Mouse (Mus musculus): ENCODE data around the gene Dthd1. TPM values are rescaled to one million over a fixed set of nuclear protein-coding genes. Genes with fewer than 3 reads are reported as not detected.

Dthd1 gene
- polyA plus RNA-seq, 1 experiment from 2014 or later: not detected

- Histone ChIP-seq H3K9me3 (replicated peaks; ENCODE audit: control insufficient read depth, low read length) (no peaks in the 10 kb centered on the region), H3K4me3 (ENCODE audit: low read depth, low read length) (no peak overlapping the region), H3K9ac (ENCODE audit: low read length) (no peak overlapping the region), H3K27me3 (replicated peaks; ENCODE audit: control insufficient read depth, insufficient read depth, low read length) (no peaks in the 10 kb centered on the region), H3K4me1 (ENCODE audit: control insufficient read depth, insufficient read depth, low read length) (no peaks in the 10 kb centered on the region), H3K4me2 (ENCODE audit: low read length) (no peak overlapping the region), H3K36me3 (ENCODE audit: control insufficient read depth, insufficient read depth, low read length) (no peaks in the 10 kb centered on the region), H3K27ac (ENCODE audit: low read depth, low read length) (no peak overlapping the region)
- ATAC-seq (no peak), DNase-seq (ENCODE audit: low spot score) (no peak)
- 94% methylated on average over 5 of the region's 5 CpGs for WGBS
These were observed 22.6 kb upstream of the Dthd1 start for GRCm38 (mm10) chr5:62790921-62791564.

- H3K4me1 ChIP-seq (ENCODE audit: control insufficient read depth, insufficient read depth, low read length): no peaks in the 10 kb centered on the region
- WGBS: 89% methylated on average over 1 of the region's 1 CpGs
- no peaks in the 10 kb centered on the region for H3K27me3 ChIP-seq (replicated peaks; ENCODE audit: control insufficient read depth, insufficient read depth, low read length)
- H3K4me3 ChIP-seq (ENCODE audit: low read depth, low read length): no peak overlapping the region
- H3K9me3 ChIP-seq (replicated peaks; ENCODE audit: control insufficient read depth, low read length): no peaks in the 10 kb centered on the region
- H3K4me2 ChIP-seq (ENCODE audit: low read length): no peak overlapping the region
- H3K27ac ChIP-seq (ENCODE audit: low read depth, low read length): no peak overlapping the region
- no peaks in the 10 kb centered on the region for H3K36me3 ChIP-seq (ENCODE audit: control insufficient read depth, insufficient read depth, low read length)
- no peak for ATAC-seq
- no peak for DNase-seq (ENCODE audit: low spot score)
- H3K9ac ChIP-seq (ENCODE audit: low read length): no peak overlapping the region
These were observed 20.8 kb upstream of the Dthd1 start for GRCm38 (mm10) chr5:62792776-62793175.

GRCm38 (mm10) chr5:62814072-62814414 is 420 bp downstream of the Dthd1 start:
- Histone ChIP-seq H3K27me3 (replicated peaks; ENCODE audit: control insufficient read depth, insufficient read depth, low read length) (no peaks in the 10 kb centered on the region), H3K4me3 (ENCODE audit: low read depth, low read length) (no peak overlapping the region), H3K4me1 (ENCODE audit: control insufficient read depth, insufficient read depth, low read length) (no peaks in the 10 kb centered on the region), H3K36me3 (ENCODE audit: control insufficient read depth, insufficient read depth, low read length) (no peaks in the 10 kb centered on the region), H3K9ac (ENCODE audit: low read length) (no peak overlapping the region), H3K9me3 (replicated peaks; ENCODE audit: control insufficient read depth, low read length) (no peaks in the 10 kb centered on the region), H3K4me2 (ENCODE audit: low read length) (no peak overlapping the region), H3K27ac (ENCODE audit: low read depth, low read length) (no peak overlapping the region)
- no peak for ATAC-seq
- WGBS: 70% methylated on average over 1 of the region's 1 CpGs
- DNase-seq (ENCODE audit: low spot score): no peak

- no peaks in the 10 kb centered on the region for H3K9me3 ChIP-seq (replicated peaks; ENCODE audit: control insufficient read depth, low read length)
- no peak overlapping the region for H3K27ac ChIP-seq (ENCODE audit: low read depth, low read length)
- H3K27me3 ChIP-seq (replicated peaks; ENCODE audit: control insufficient read depth, insufficient read depth, low read length): no peaks in the 10 kb centered on the region
- no peak overlapping the region for H3K4me3 ChIP-seq (ENCODE audit: low read depth, low read length)
- ATAC-seq (no peak), DNase-seq (ENCODE audit: low spot score) (no peak)
- no peak overlapping the region for H3K9ac ChIP-seq (ENCODE audit: low read length)
- H3K4me1 ChIP-seq (ENCODE audit: control insufficient read depth, insufficient read depth, low read length): no peaks in the 10 kb centered on the region
- WGBS: 89% methylated on average over 1 of the region's 1 CpGs
- no peaks in the 10 kb centered on the region for H3K36me3 ChIP-seq (ENCODE audit: control insufficient read depth, insufficient read depth, low read length)
- no peak overlapping the region for H3K4me2 ChIP-seq (ENCODE audit: low read length)
These were observed 2.1 kb downstream of the Dthd1 start for GRCm38 (mm10) chr5:62815741-62816140.

- DNase-seq (ENCODE audit: low spot score): no peak
- no peaks in the 10 kb centered on the region for H3K27me3 ChIP-seq (replicated peaks; ENCODE audit: control insufficient read depth, insufficient read depth, low read length)
- H3K4me1 ChIP-seq (ENCODE audit: control insufficient read depth, insufficient read depth, low read length): no peaks in the 10 kb centered on the region
- WGBS: 79% methylated on average over 2 of the region's 2 CpGs
- no peak overlapping the region for H3K4me3 ChIP-seq (ENCODE audit: low read depth, low read length)
- ATAC-seq: no peak
- H3K36me3 ChIP-seq (ENCODE audit: control insufficient read depth, insufficient read depth, low read length): no peaks in the 10 kb centered on the region
- no peak overlapping the region for H3K4me2 ChIP-seq (ENCODE audit: low read length)
- no peaks in the 10 kb centered on the region for H3K9me3 ChIP-seq (replicated peaks; ENCODE audit: control insufficient read depth, low read length)
- H3K9ac ChIP-seq (ENCODE audit: low read length): no peak overlapping the region
- no peak overlapping the region for H3K27ac ChIP-seq (ENCODE audit: low read depth, low read length)
These were observed 5.9 kb downstream of the Dthd1 start for GRCm38 (mm10) chr5:62819567-62819966.

GRCm38 (mm10) chr5:62820363-62821271 is 7.0 kb downstream of the Dthd1 start:
- DNase-seq (ENCODE audit: low spot score) (peak; percentile 25), ATAC-seq (peak; percentile 34; the same call in 1 of the 2 replicates)
- no peak overlapping the region for H3K4me2 ChIP-seq (ENCODE audit: low read length)
- H3K9me3 ChIP-seq (replicated peaks; ENCODE audit: control insufficient read depth, low read length): no peaks in the 10 kb centered on the region
- H3K9ac ChIP-seq (ENCODE audit: low read length): no peak overlapping the region
- H3K27ac ChIP-seq (ENCODE audit: low read depth, low read length): no peak overlapping the region
- 50% methylated on average over 8 of the region's 8 CpGs for WGBS
- H3K4me3 ChIP-seq (ENCODE audit: low read depth, low read length): no peak overlapping the region
- H3K27me3 ChIP-seq (replicated peaks; ENCODE audit: control insufficient read depth, insufficient read depth, low read length): no peaks in the 10 kb centered on the region
- no peaks in the 10 kb centered on the region for H3K4me1 ChIP-seq (ENCODE audit: control insufficient read depth, insufficient read depth, low read length)
- H3K36me3 ChIP-seq (ENCODE audit: control insufficient read depth, insufficient read depth, low read length): no peaks in the 10 kb centered on the region

- no peaks in the 10 kb centered on the region for H3K36me3 ChIP-seq (ENCODE audit: control insufficient read depth, insufficient read depth, low read length)
- H3K9ac ChIP-seq (ENCODE audit: low read length): no peak overlapping the region
- H3K4me2 ChIP-seq (ENCODE audit: low read length): no peak overlapping the region
- no peaks in the 10 kb centered on the region for H3K27me3 ChIP-seq (replicated peaks; ENCODE audit: control insufficient read depth, insufficient read depth, low read length)
- H3K27ac ChIP-seq (ENCODE audit: low read depth, low read length): no peak overlapping the region
- DNase-seq (ENCODE audit: low spot score): no peak
- 94% methylated on average over 3 of the region's 3 CpGs for WGBS
- no peak for ATAC-seq
- H3K4me3 ChIP-seq (ENCODE audit: low read depth, low read length): no peak overlapping the region
- H3K4me1 ChIP-seq (ENCODE audit: control insufficient read depth, insufficient read depth, low read length): no peaks in the 10 kb centered on the region
- no peaks in the 10 kb centered on the region for H3K9me3 ChIP-seq (replicated peaks; ENCODE audit: control insufficient read depth, low read length)
These were observed 29.5 kb downstream of the Dthd1 start for GRCm38 (mm10) chr5:62842955-62843730.

- ATAC-seq (no peak), DNase-seq (ENCODE audit: low spot score) (no peak)
- Histone ChIP-seq H3K27ac (ENCODE audit: low read depth, low read length) (no peak overlapping the region), H3K9ac (ENCODE audit: low read length) (no peak overlapping the region), H3K9me3 (replicated peaks; ENCODE audit: control insufficient read depth, low read length) (no peaks in the 10 kb centered on the region), H3K36me3 (ENCODE audit: control insufficient read depth, insufficient read depth, low read length) (no peaks in the 10 kb centered on the region), H3K27me3 (replicated peaks; ENCODE audit: control insufficient read depth, insufficient read depth, low read length) (no peaks in the 10 kb centered on the region), H3K4me2 (ENCODE audit: low read length) (no peak overlapping the region), H3K4me3 (ENCODE audit: low read depth, low read length) (no peak overlapping the region), H3K4me1 (ENCODE audit: control insufficient read depth, insufficient read depth, low read length) (no peaks in the 10 kb centered on the region)
- WGBS: 91% methylated on average over 6 of the region's 6 CpGs
These were observed 33.0 kb downstream of the Dthd1 start for GRCm38 (mm10) chr5:62846571-62847131.

Data from forebrain, embryonic 14.5 days (tissue).